Mouse (Mus musculus): ENCODE measurements around the gene Nadk2.

Nadk2 gene

DNA sequence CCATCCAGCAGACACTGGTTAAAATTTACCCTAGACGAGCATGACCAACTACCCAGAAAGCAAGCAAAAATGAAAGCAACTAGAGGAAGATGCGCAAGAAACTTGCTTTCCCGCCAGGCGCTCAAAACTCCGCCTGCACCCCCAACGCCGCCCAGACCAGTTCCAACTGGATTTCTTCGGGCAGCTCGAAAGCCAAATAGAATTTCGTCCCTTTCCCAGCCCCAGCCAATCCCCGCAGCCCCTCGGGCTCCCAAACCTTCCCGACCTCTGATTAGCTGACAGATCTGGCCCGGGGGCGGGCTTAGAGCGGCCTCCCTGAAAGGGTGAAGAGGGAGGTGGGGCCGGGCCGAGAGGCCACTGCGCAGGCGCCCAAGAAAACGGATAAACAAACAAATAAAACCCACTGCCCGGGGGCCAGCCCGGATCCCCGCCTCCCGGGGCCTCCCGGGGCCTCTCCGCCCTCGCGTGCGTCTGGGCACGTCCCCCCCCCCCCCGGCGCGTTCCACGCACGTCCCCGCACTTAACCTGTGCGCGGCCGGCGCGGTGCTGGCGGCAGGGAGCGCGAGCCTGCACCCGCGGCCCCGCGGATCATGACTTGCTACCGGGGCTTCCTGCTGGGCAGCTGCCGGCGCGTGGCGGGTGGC, at the start of gene Nadk2:
Gene Nadk2, plus strand, starts transcription at position 349 of the 644 bp plus-strand sequence.
- peak; percentile 92 to 93 for DNase-seq (ENCODE audit: low spot score in 2 of 2)

DNA sequence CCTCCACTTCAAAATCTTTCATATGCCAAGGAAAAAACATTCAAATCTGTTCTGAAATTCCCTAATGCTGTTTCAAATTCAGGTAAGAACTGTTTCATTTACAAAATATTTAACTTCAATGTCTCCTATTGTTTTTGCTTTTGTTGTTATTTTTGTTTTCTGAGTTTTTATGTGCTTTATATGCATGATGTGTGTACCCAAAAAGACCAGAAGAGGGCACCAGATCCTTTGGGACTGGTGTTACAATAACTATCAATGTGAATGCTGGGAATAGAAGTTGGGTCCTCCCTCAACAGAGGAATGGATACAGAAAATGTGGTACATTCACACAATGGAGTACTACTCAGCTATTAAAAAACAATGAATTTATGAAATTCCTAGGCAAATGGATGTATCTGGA, 15.4 kb upstream of the Nadk2 start:
- no peak for DNase-seq (ENCODE audit: low spot score in 2 of 2)

- no peak for DNase-seq (ENCODE audit: low spot score in 2 of 2)
Measured at GRCm38 (mm10) chr15:9059856-9060255, 11.2 kb upstream of the Nadk2 start.

DNA sequence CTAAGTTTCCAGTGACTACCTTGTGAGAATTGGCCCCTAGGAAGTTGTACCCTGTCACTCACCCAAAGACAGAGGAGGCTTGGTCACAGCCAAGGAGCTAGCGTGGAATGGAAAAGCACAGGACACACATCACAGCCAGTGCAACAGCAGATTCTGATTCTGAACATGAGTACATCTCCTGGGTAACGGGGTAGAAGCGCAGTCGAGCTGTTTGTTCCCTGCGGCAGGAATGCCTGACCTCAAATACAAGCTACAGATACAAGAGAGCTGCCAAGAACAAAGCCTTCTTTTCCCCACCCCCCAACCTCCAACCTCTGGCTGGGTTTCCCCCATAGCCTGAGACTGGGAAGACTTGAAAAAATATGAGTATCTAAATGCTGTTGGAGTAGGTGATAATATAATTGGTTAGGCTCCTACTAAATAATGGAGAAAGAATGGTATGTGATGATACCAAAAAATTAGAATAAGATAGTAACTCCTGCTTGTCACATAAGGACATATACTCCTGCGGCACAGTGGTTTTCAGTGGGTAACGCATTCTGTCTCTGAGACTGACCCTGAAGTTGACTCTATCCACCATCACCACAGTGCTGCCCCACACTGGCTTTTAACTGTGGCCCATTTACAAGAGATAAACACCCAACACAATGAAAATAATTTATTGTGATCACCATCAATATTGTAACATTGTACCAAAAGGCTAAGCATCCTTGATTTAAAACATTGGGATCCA, 9.7 kb upstream of the Nadk2 start:
- no peak for DNase-seq (ENCODE audit: low spot score in 2 of 2)

DNA sequence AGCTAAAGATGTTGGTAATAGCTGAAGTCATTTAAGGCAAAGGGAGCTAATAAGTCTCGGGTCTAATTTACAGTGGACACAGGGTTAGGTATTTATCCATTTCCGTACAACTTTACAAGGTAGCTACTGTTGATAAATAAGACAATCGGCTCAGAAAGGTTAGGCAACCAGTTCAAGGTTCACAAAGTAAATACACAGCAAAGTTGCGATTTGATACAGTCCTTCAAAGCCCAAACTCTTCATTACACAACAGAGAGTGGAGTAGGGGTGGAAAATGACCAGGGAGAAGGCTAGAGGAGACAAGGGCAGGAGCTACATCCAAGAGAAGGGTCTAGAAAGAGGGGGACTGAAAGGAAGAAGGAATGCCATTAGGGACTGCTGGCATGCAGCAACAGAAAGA, 2.2 kb upstream of the Nadk2 start:
- no peak for DNase-seq (ENCODE audit: low spot score in 2 of 2)

- no peak for DNase-seq (ENCODE audit: low spot score in 2 of 2)
Measured at GRCm38 (mm10) chr15:9070353-9070752, 707 bp upstream of the Nadk2 start.

- peak; percentile 49 to 52 for DNase-seq (ENCODE audit: low spot score in 2 of 2)
Measured at GRCm38 (mm10) chr15:9071556-9072544, 790 bp downstream of the Nadk2 start.

DNA sequence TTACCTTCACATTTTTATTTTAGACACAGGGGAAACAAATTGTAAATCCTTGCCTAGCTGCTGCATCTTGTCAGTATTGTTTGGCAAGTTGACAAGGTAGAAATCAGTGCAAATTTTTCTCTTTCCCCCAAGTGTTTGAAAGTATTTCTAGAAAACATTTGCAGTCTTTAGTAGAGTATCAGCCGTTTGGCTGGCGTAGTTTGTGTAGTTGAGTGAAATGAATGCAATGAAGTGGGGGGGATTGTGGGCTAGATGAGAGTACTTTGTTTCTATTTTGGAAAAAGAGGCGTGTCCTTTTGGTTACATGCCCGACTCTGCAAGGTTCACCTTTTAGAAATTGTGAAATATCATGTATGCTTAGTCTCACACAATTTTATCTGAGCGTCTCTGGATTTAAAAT, 1.6 kb downstream of the Nadk2 start:
- peak in 1 of 2 experiments; percentile 10 for DNase-seq (ENCODE audit: low spot score in 2 of 2)

- no peak for DNase-seq (ENCODE audit: low spot score in 2 of 2)
Measured at GRCm38 (mm10) chr15:9073067-9073608, 2.1 kb downstream of the Nadk2 start.

DNA sequence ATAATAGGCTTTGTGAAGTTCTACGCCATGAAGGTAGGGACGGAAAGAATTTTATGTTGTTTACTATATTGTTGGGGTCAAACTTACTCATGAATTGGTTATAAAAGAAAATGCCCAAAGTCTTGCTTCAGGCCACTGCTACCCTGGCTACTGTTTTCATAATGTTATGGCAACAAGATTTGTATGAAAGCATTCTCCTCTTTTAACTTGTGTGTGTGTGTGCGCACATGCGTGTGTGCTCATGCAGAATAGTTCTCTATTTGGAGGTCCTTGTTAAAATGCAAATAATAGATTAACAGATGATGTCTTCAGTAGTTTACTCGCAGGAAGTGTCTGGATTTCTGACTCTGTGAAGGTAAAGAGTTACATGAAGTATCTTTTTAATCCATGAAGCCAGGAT, 2.6 kb downstream of the Nadk2 start:
- DNase-seq (ENCODE audit: low spot score in 2 of 2): no peak

DNA sequence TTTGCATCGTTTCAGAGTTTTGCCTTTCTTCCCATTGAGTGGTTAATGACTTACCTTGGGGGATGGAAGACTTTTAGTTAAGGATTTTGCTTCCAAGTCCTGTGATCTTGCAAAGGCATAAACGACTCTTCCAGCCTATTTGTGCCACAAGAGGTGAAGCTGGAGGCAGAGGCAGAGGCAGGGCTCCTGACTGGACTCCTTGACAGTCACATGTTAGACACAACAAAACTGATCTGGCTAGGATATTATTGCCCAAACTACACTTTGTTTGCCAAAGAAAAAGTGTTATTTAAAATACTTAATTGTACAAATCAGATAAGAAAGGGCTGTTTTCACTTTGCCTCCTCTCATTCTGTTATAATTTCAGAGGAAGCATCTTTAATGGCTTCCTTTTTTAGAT, 3.1 kb downstream of the Nadk2 start:
- no peak for DNase-seq (ENCODE audit: low spot score in 2 of 2)

- no peak for DNase-seq (ENCODE audit: low spot score in 2 of 2)
Measured at GRCm38 (mm10) chr15:9074671-9075070, 3.6 kb downstream of the Nadk2 start.

DNA sequence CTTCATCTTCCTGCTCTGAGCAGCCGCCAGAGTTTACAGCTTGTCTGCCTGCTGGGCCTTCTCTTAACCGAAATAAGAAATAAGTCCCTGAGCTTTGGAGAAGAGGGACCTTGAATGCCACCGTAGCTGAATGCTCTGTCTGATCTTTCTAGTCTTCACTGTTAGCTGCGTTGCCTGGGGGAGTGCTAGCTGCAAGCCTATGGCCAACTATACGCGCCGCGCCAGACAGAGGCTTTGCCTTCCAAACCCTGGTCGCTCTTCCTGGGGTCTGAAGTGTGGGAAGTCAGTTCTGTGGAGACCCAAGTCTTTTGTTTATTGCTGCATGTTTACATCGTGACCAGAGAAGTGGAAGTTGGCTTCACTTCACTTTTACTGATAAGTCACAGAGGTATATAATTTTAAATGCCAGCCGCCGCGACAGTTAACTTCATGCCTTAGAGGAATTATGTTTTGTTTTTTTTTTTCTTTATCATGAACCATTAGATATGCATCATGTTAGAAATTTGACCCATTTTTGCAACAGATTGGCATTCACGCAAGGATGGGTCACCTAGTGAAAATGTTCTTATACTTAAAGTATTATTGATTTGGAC, 4.6 kb downstream of the Nadk2 start:
- no peak for DNase-seq (ENCODE audit: low spot score in 2 of 2)

DNA sequence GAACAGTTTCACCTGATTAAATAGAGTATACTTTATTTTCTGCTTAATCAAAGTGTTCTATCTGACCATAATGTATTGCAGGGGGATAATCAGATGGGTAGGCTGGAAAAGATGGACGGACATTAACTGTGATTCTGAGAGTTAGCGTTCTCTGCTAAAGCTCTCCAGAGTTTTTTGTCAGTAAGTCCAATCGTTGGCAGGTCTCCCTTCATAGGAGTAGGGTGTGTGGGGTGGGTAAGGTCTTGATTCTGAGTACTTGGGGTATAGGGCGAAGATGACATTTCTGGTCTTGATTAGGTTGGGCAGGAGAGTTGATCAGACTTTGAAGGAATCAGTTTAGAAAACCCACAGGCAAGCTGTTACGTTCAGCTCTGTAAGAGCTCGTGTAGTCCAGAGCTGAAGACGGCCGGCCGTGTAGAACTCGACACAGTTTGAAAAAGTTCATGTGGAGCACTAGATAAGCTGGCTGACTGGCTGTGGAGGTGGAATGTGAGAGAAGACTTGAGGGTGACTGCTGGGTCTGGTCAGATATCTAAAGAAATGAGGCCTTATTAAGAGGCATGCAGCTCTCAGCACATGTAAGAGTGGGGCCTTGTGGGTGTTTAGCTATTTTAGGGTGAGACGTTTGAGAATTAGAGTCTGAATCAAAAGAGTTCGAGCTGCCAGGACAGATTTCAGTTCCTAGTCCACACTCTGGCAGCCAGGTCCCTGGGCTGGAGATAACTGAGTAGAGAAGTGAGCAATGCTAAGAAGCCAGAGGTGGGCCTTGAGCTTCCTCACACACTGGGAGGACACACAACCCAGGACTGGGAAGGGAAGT, 7.6 kb downstream of the Nadk2 start:
- DNase-seq (ENCODE audit: low spot score in 2 of 2): no peak

DNA sequence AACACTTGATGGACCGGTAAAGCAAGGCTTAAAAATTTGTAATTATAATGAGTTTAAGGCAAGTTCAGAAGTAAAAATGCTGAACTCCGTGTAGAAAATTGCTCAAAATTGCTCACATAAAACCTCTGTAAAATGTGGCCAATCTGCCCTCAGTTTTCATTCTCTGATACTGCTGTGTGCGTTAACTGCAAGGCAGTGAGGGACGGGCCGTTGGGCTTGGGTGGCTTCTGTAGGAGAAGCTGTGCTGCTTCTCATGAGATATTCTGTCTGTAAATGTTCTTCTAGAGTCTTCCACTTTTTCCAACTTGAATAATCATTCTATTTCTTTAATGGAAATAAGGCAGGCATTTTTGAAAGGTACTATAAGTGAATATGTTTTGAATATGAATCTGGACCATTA, 8.6 kb downstream of the Nadk2 start:
- DNase-seq (ENCODE audit: low spot score in 2 of 2): no peak

GRCm38 (mm10) chr15:9080206-9080605, 9.1 kb downstream of the Nadk2 start:
- no peak for DNase-seq (ENCODE audit: low spot score in 2 of 2)

- DNase-seq (ENCODE audit: low spot score in 2 of 2): no peak
Measured at GRCm38 (mm10) chr15:9081294-9081693, 10.2 kb downstream of the Nadk2 start.

GRCm38 (mm10) chr15:9082753-9083152, 11.7 kb downstream of the Nadk2 start:
- DNase-seq (ENCODE audit: low spot score in 2 of 2): no peak

GRCm38 (mm10) chr15:9086813-9087212, 15.8 kb downstream of the Nadk2 start:
- no peak for DNase-seq (ENCODE audit: low spot score in 2 of 2)

GRCm38 (mm10) chr15:9087421-9087820, 16.4 kb downstream of the Nadk2 start:
- DNase-seq (ENCODE audit: low spot score in 2 of 2): no peak
